Mouse (Mus musculus) liver, embryonic 14 days (tissue): ENCODE measurements around the gene Cd200r1. TPM values are rescaled to one million over a fixed set of nuclear protein-coding genes. Genes with fewer than 3 reads are reported as not detected.

Experiments used
- polyA plus RNA-seq: library from polyadenylated mRNA; depleted of rRNA; stranded (reverse); fragments of >200 nt; gene quantifications from 2 replicates; pipeline ENCODE4 v1.2.3, GENCODE M21; 2012; rRNA removed

Cd200r1 gene
- 2.0 and 2.2 TPM in 2 replicates for polyA plus RNA-seq

GRCm38 (mm10) chr16:44765555-44766319 lies at the start of gene Cd200r1:
Gene Cd200r1 (plus strand): TSS chr16:44765736.

DNA sequence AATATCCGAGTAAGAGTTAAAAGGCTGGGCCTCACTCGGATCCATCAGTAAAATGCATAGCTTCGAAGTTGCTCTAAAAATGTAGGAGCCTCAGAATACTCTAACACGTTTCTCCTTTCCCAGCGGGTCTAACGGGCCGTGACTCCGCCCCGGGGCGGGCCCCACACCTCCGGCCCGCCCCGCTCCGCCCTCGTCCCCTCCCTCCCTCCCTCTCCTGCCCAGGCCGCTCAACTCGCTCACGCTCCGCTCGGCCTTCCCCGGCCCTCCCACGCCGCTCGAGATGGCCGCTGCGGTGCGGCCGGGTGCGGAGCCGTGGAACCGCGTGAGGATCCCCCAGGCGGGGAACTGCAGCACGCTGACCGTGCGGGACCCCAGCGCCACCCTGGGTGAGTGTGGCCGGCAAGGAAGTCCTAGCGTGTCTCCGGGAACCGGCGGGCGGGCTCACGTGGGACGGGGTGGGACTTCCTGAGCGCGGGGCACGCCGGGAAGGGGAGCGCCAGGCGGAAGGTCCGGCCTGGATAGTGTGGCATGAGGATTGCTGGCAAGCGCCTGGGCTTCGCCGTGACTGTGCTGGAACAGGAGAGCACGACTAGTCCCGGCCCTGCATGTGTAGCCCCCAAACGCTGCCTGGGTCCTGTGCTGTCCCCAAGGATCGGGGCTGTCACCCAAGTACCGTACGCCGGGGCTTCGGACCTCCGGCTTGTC lies 41.3 kb upstream of the Cd200r1 start, which contains the start of gene Nepro:
Nepro (plus strand) TSS at position 219 of the 705 bp plus-strand sequence.

DNA sequence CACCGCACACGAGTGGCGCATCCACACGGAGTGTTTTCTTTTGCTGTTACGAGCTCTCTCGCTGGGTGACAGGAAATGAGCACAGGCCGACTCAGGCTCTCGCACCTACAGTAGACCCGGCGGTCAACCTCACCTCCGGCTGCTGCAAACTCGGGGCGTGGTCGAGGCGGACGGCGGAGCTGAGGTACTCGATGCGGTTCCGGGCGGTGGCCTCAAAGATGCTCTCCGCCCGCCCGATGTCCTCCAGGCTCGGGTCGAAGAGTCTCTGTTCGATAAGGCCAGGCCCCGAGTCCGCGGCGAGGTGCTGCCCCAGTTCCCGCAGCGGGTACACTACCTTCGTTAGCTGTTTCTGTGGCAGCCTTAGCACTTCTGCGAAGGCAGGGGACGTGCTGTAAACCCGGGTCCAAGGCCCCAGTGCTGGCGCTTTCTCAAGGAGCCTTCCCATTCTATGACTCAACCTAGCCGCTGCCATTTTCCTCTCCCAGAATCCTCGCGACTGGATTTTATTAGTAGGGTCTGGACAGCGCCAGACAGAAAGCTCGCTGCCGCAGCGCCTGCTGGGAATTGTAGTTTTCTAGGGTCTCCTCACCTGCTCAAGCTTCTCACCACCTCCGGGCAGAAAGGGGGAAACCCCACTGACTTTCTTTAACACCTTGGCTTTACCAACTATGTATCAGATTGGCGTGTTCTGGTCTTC lies 19.5 kb upstream of the Cd200r1 start, which contains the start of gene Gtpbp8:
Gtpbp8 (minus strand) TSS at position 498 of the 697 bp plus-strand sequence.

DNA sequence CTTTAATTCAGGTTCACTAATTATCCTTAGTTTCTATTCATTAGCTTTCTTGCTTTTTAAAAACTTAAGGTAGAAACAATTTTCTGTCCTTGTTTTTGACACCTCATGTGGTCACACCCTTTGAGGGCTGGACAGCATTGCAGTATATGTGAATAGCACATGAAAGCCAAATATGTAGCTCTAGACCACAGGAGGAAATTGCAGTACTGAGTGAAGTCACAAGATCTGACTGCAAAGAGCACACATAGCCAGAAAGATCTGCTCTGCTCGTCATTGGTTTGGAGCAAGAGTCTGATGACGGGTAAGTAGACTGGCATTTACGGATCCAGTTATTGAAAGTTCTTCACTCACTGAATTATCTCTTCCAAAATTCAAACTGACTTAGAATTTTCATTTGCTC lies 46.0 kb downstream of the Cd200r1 start, which contains the start of gene Cd200r4:
Cd200r4 (plus strand) TSS at position 190 of the 400 bp plus-strand sequence.

Other genes starting within 250 kb of the Cd200r1 start
- 0.20 and 0.38 TPM in 2 replicates for gene Boc, start 206.8 kb upstream of the Cd200r1 start, polyA plus RNA-seq
- 3.7 and 4.4 TPM in 2 replicates for gene Nepro, start 41.4 kb upstream of the Cd200r1 start, polyA plus RNA-seq
- gene Gtpbp8, start 19.4 kb upstream of the Cd200r1 start, polyA plus RNA-seq = 4.4 and 4.9 TPM in 2 replicates
- 0.35 and 0.43 TPM in 2 replicates for gene Cd200r4, start 46.0 kb downstream of the Cd200r1 start, polyA plus RNA-seq
- gene Cd200r2, start 101.4 kb downstream of the Cd200r1 start, polyA plus RNA-seq = 0.01 and 0.02 TPM in 2 replicates
- gene Cd200r3, start 177.9 kb downstream of the Cd200r1 start, polyA plus RNA-seq = 0.42 and 0.47 TPM in 2 replicates